Mouse (Mus musculus): Measurements from ENCODE around the gene Plppr3.

Plppr3 gene

DNA sequence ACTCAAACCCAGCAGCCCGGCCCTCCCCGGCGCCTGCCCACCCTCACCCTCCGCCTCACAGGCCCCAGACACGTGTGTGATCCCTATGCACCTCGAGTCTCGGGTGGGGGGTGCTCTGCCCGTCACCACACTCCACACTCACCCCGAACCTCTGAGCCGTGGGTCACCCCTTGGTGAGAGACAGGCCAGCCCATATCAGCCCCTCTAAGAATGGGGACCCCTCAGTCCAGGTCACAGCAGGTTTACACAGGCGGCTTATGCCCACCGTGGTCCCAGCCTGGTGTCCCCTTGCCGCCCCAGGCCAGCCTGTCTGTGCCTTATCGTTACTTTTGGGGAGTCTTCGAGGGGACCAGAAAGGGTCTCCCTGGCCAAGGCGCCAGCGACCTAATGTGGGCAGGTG is 54.8 kb downstream of the Plppr3 start:
- no peak for DNase-seq (ENCODE audit: low spot score in 2 of 2)

DNA sequence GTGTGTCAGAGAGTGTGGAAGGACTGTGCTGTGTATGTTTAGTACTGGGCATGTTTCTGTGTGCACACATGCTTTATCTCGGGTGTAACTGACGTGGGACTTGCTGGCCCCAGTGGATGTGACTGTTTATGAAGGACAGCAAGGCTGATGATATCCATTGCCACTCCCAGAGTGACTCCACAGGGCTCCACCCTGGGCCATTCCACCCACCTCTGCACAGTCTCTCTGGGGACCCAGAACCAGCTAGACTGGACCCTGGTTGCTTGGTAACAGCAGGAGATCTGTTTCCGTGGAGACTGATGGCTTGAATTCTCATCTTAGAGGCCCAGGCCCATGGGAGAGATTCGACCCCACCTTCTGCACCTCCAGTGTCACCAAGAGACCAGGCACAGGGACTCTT is 56.2 kb downstream of the Plppr3 start:
- no peak for DNase-seq (ENCODE audit: low spot score in 2 of 2)

DNA sequence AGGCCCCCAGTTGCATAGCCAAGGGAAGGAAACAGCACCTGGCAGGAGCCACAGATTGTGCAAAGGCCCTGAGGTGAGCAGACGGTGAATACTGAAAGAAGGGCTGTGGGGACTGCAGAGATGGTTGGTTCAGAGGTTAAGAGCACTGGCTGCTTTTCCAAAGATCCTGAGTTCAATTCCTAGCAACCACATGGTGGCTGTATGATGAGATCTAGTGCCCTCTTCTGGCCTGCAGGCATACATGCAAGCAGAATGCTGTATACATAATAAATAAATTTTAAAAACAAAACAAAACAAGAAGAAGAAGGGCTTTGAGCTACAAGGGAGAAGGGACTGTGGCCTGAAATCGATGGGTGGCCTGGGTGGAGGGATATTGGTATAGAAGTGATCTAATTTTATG is 57.3 kb downstream of the Plppr3 start:
- no peak for DNase-seq (ENCODE audit: low spot score in 2 of 2)

DNA sequence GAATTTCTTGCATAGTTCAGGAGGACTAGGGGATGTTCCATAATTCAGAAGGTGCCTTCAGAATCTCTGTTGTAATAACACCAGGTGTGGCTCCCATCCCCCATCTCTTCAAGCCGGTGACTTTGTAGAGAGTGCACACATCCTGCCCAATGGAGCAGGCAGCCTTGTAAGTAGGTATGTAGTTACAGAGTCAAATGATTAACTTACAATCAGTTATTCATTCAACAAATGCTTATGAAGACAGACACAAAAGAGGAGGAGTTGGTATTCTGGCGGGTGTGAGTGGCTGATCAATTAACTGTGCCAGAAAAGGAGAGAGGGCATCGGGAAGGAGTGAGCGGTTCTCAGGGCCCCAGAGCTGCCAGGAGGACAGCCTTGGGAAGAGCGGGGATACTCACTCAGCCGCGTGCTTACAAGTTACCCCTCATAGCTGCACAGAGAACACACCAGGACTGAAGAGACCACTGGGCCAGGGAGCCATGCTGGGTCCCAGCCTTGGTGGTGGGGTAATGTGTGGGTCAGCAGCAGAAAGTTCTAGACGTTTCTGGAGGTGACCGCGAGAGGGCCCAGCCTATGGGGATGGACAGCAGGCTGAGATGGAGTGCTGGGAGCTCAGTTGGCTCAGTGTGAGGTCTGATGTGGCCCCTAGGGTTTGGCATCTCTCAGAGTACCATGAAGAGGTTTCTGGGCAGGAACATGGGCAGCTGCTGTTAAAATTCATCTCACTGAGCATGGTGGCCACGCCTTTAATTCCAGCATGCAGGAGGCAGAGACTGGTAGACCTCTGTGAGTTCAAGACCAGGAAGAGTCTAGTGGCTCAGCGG is 58.6 kb downstream of the Plppr3 start:
- no peak for DNase-seq (ENCODE audit: low spot score in 2 of 2)

DNA sequence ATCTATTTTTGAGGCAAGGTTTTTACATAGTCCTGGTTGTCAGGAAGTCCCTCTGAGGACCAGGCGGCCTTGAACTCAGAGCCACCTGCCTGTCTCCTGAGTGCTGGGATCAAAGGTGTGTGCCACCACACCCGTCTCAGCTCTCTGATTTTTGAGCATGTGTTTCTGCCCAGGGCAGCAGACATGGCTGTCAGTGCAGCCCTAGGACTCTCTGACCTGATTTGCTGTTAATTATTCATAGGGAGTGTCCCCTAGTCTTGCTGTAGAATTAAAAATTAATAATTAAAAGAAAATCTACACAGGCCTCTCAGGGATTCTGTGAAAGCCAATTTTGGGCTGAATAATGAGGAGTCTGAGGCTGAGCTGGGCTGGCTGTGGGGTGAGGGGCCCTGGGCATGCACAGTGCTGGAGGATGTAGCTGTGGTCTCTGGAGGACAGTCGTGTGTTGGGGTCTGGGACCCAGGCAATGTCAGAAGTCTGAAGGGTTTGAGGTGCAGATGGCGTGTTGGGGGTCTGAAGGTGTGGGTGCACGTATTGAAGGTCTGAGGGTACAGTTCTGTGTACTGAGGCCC is 60.1 kb downstream of the Plppr3 start:
- DNase-seq (ENCODE audit: low spot score in 2 of 2), result no peak

DNA sequence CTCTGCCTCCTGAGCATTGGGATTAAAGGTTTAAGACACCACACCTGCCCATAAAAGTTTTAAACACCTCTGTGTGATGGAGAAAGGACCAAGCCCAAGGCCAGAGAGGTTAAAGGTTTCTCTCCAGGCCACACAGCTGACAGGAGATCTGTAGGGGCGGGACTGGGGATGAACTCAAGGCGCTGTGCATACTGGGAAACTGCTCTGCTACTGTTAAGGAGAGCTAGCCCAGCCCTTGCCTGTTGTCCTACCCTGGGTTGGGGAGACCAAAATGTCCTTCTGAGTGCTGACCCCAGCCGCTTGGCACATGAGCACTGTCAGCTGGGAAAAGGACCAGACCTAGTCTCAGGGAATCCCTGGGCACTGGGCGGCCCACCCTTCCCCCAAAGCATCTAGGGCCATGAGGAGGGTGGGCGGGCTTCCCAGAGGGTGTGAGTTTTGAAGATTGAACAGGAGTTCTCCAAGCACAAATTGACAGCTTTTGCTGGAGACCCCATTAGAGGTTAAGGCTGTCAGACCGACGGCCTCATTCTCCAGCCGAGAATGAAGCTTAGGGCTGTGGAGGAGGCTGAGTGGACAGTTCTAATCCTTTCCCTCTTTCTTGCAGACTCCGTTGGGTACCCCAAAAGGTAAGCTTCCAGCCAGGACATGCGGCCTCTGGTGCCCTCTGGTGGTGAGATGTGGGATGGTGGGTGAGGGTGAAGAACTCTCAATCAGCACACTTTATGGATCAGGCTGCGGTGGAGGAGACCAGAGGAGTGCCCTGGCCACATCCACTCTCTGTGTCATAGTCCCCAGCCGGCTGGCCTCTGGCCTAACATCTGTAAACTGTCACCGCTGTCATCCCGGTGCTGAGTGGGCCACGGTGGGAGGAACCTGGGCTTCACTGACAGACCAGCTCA is 62.4 kb downstream of the Plppr3 start:
- peak; percentile 72 to 87 for DNase-seq (ENCODE audit: low spot score in 2 of 2)
